Mouse (Mus musculus): ENCODE results near the gene Slc35f4. TPM values are rescaled to one million over a fixed set of nuclear protein-coding genes. Genes with fewer than 3 reads are reported as not detected.
"Not testable (repeated sequence)": the region's sequence is repeated elsewhere in the genome, so short reads cannot be mapped to it uniquely, and the experiment has no call there.

Gene Slc35f4
- polyA plus RNA-seq, 1 experiment from 2014 or later = 12.0 TPM

- H3K9ac ChIP-seq = no peak overlapping the region
- no peak overlapping the region for H3K27ac ChIP-seq (replicated peaks)
- H3K4me1 ChIP-seq (replicated peaks) = peaks cover 9% of the 10 kb centered on the region
- H3K27me3 ChIP-seq = no peaks in the 10 kb centered on the region
- no peaks in the 10 kb centered on the region for H3K9me3 ChIP-seq
- no peak overlapping the region for H3K4me3 ChIP-seq
- peak; percentile 67; the same call in 1 of the 2 replicates for ATAC-seq (ENCODE audit: low read depth)
- 87% methylated on average over 9 of the region's 9 CpGs for WGBS
- no peaks in the 10 kb centered on the region for H3K36me3 ChIP-seq
- no peak overlapping the region for H3K4me2 ChIP-seq
These were observed 220.1 kb downstream of the Slc35f4 start for GRCm38 (mm10) chr14:49305534-49306409.

GRCm38 (mm10) chr14:49302271-49302857 is 223.5 kb downstream of the Slc35f4 start:
- no peak overlapping the region for H3K4me2 ChIP-seq
- no peaks in the 10 kb centered on the region for H3K36me3 ChIP-seq
- no peaks in the 10 kb centered on the region for H3K9me3 ChIP-seq
- H3K9ac ChIP-seq = no peak overlapping the region
- peaks cover 9% of the 10 kb centered on the region for H3K4me1 ChIP-seq (replicated peaks)
- H3K27ac ChIP-seq (replicated peaks) = no peak overlapping the region
- ATAC-seq (ENCODE audit: low read depth) = no peak
- no peaks in the 10 kb centered on the region for H3K27me3 ChIP-seq
- 50% methylated on average over 2 of the region's 2 CpGs for WGBS
- no peak overlapping the region for H3K4me3 ChIP-seq

DNA sequence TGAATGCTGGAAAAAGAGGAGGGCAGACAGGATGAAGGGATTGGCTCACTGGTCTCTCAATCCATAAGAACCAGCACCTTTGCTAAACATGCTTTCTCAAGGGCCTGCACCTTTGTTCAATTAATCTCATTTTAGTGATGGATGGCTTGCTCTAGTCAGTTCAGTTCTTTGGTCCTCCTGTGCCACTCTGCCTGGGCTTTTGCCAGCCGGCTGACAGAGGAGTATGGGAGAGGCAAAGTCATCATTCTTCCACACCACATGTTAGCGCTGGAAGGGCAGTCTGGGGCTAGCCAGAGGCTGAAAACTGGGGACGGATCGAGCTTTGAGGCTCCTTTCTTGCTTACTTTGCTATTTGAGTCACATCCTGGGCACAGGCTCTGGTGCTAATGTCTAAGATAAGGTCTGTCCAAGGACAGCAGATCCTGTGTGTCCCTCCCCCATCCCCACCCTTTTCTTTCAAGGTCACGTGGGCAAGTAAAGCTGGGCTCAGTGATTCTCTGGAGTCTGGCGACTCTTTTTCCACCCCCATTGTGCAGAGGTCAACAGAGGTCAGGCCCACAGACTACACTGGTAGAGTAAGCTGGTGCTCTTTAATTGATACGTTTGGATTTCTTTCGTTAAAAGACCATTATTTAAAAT is 224.7 kb downstream of the Slc35f4 start:
- peaks cover 6% of the 10 kb centered on the region for H3K4me1 ChIP-seq (replicated peaks)
- no peak for ATAC-seq (ENCODE audit: low read depth)
- H3K4me2 ChIP-seq = no peak overlapping the region
- no peak overlapping the region for H3K9ac ChIP-seq
- no peaks in the 10 kb centered on the region for H3K27me3 ChIP-seq
- no peak overlapping the region for H3K4me3 ChIP-seq
- WGBS = 43% methylated on average over 8 of the region's 8 CpGs
- H3K36me3 ChIP-seq = no peaks in the 10 kb centered on the region
- no peak overlapping the region for H3K27ac ChIP-seq (replicated peaks)
- H3K9me3 ChIP-seq = no peaks in the 10 kb centered on the region

GRCm38 (mm10) chr14:49300326-49300725 is 225.5 kb downstream of the Slc35f4 start:
- no peaks in the 10 kb centered on the region for H3K4me1 ChIP-seq (replicated peaks)
- H3K9ac ChIP-seq = no peak overlapping the region
- WGBS = 64% methylated on average over 8 of the region's 8 CpGs
- no peaks in the 10 kb centered on the region for H3K9me3 ChIP-seq
- H3K27ac ChIP-seq (replicated peaks) = no peak overlapping the region
- H3K4me2 ChIP-seq = no peak overlapping the region
- no peak for ATAC-seq (ENCODE audit: low read depth)
- H3K4me3 ChIP-seq = no peak overlapping the region
- H3K27me3 ChIP-seq = no peaks in the 10 kb centered on the region
- H3K36me3 ChIP-seq = no peaks in the 10 kb centered on the region

DNA sequence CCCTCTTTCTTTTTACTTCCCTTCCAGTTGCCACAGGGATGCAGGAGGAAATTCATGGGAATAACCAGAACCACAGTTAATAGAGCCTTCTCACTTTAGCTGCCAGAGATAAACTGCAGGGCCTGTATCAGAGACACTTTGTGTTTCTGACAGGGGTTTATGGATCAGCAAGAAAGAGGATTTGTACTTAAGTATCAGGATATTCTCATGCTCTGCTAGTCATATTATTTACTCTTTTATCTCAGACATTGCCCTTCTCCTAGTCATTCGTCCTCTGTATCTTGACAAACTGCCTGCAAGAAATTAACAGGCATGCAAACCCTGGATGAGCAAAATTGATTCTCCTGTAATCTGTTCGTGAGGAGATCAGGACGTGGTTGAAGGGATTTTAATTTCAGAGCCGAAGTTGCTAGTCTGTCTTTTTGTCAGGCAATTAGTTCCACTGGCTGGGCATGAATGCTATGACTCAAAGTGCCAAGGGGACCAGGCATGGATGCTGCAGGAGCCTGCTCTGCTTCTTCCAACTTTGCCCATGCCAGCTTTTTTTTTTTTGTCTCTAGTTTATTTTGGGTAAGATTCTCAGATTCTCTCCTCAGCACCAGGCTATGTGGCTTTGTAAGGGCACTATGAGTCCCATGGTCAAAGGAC is 231.9 kb downstream of the Slc35f4 start:
- ATAC-seq (ENCODE audit: low read depth) = peak; percentile 80
- no peak overlapping the region for H3K4me2 ChIP-seq
- H3K4me1 ChIP-seq (replicated peaks) = peaks cover 15% of the 10 kb centered on the region
- no peaks in the 10 kb centered on the region for H3K9me3 ChIP-seq
- H3K27me3 ChIP-seq = no peaks in the 10 kb centered on the region
- H3K9ac ChIP-seq = no peak overlapping the region
- H3K36me3 ChIP-seq = no peaks in the 10 kb centered on the region
- no peak overlapping the region for H3K4me3 ChIP-seq
- H3K27ac ChIP-seq (replicated peaks) = peak overlapping the region; percentile 50
- WGBS = 17% methylated on average over 4 of the region's 4 CpGs

DNA sequence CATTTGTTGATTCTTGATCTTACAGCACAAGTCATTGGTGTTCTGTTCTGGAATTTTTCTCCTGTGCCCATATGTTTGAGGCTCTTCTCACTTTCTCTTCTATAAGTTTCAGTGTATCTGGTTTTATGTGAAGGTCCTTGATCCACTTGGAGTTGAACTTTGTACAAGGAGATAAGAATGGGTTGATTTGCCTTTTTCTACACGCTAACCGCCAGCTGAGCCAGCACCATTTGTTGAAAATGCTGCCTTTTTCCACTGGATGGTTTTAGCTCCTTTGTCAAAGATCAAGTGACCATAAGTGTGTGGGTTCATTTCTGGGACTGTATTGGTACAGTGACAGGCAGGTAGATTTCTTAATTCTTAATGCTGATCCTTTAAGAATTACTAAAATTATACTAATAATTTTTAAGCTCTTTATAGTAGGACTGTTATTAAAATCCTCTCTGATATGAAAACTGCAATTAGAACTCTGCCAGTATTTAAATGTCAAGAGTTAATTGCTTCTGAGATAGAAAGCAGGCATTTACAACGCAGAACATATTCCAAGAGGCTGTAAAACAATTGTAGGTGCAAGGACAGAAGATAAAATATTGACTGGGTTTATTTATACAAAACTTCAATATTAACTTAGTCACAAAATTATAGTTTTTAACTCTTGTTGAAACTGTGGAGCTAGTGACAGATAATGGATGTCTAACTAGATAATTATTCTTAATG is 235.7 kb downstream of the Slc35f4 start:
- Histone ChIP-seq H3K9me3 (no peaks in the 10 kb centered on the region), H3K4me3 (no peak overlapping the region), H3K36me3 (no peaks in the 10 kb centered on the region), H3K4me1 (replicated peaks) (peaks cover 15% of the 10 kb centered on the region), H3K27ac (replicated peaks) (no peak overlapping the region), H3K27me3 (no peaks in the 10 kb centered on the region), H3K9ac (no peak overlapping the region), H3K4me2 (no peak overlapping the region)
- no peak for ATAC-seq (ENCODE audit: low read depth)
- WGBS = 89% methylated on average over 3 of the region's 3 CpGs

- no peak overlapping the region for H3K9ac ChIP-seq
- H3K9me3 ChIP-seq = no peaks in the 10 kb centered on the region
- no peak overlapping the region for H3K27ac ChIP-seq (replicated peaks)
- ATAC-seq (ENCODE audit: low read depth) = no peak
- H3K4me1 ChIP-seq (replicated peaks) = no peaks in the 10 kb centered on the region
- 86% methylated on average over 7 of the region's 7 CpGs for WGBS
- no peak overlapping the region for H3K4me3 ChIP-seq
- no peaks in the 10 kb centered on the region for H3K36me3 ChIP-seq
- H3K27me3 ChIP-seq = no peaks in the 10 kb centered on the region
- no peak overlapping the region for H3K4me2 ChIP-seq
These were observed 241.8 kb downstream of the Slc35f4 start for GRCm38 (mm10) chr14:49283784-49284655.

GRCm38 (mm10) chr14:49278880-49279279 is 247.0 kb downstream of the Slc35f4 start:
- Histone ChIP-seq H3K36me3 (no peaks in the 10 kb centered on the region), H3K4me2 (no peak overlapping the region), H3K9ac (no peak overlapping the region), H3K4me1 (replicated peaks) (no peaks in the 10 kb centered on the region), H3K9me3 (no peaks in the 10 kb centered on the region), H3K27ac (replicated peaks) (no peak overlapping the region), H3K27me3 (no peaks in the 10 kb centered on the region), H3K4me3 (no peak overlapping the region)
- no peak for ATAC-seq (ENCODE audit: low read depth)
- WGBS = 84% methylated on average over 6 of the region's 6 CpGs

DNA sequence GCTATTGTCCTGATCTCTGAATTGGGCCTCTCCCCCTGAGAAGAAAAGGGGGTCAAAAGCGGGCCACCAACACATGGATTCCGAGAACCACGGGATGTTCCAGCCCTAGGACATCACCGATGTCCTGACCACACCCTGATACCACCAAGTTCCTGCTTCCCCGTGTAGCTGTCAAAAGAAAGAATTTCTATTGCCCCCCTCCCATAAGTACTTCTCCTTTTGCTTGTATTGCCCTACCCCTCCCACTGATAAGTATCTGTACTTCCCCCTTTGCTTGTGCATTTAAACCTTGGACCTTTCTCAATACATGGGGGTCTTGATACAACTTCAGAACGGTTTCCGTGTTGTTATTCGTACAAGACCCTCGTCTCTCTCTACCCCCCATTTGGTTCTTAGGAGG is 247.4 kb downstream of the Slc35f4 start:
- not testable (repeated sequence) for H3K36me3 ChIP-seq; H3K9me3 ChIP-seq; H3K9ac ChIP-seq; H3K27me3 ChIP-seq; H3K4me1 ChIP-seq (replicated peaks); H3K27ac ChIP-seq (replicated peaks); ATAC-seq (ENCODE audit: low read depth); H3K4me2 ChIP-seq; H3K4me3 ChIP-seq
- WGBS = 88% methylated on average over 9 of the region's 9 CpGs

GRCm38 (mm10) chr14:49277642-49278041 is 248.2 kb downstream of the Slc35f4 start:
- no peak overlapping the region for H3K27ac ChIP-seq (replicated peaks)
- 57% methylated on average over 3 of the region's 3 CpGs for WGBS
- no peak for ATAC-seq (ENCODE audit: low read depth)

DNA sequence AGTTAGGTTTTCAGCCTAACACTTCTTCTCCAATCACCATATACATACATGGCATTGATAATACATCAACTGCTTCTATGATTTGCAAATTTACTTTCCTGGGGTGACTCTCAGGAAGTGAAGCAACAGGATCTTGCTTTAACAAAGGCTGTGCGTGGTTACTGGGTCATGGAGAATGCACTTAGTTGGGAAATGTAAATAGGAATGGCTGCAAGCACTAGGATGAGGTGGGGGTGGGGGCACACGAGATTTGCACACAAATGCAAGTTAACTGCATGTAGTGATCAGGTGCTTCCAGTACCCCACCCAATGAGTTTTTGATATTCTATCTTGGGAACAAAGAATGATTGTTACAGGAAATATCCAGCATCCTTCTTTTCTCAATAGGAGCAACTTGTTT is 250.5 kb downstream of the Slc35f4 start:
- H3K36me3 ChIP-seq = no peaks in the 10 kb centered on the region
- H3K27ac ChIP-seq (replicated peaks) = no peak overlapping the region
- H3K4me1 ChIP-seq (replicated peaks) = no peaks in the 10 kb centered on the region
- no peaks in the 10 kb centered on the region for H3K9me3 ChIP-seq
- H3K4me2 ChIP-seq = no peak overlapping the region
- H3K27me3 ChIP-seq = no peaks in the 10 kb centered on the region
- ATAC-seq (ENCODE audit: low read depth) = no peak
- no peak overlapping the region for H3K9ac ChIP-seq
- 30% methylated on average over 2 of the region's 2 CpGs for WGBS
- no peak overlapping the region for H3K4me3 ChIP-seq

More at GRCm38 (mm10) chr14:49277642-49278041, 248.2 kb downstream of the Slc35f4 start:
- Histone ChIP-seq H3K4me3 (no peak overlapping the region), H3K27me3 (no peaks in the 10 kb centered on the region), H3K4me1 (replicated peaks) (no peaks in the 10 kb centered on the region), H3K4me2 (no peak overlapping the region), H3K36me3 (no peaks in the 10 kb centered on the region), H3K9ac (no peak overlapping the region), H3K9me3 (no peaks in the 10 kb centered on the region)

Data from neural tube, embryonic 13.5 days (tissue).